Mouse (Mus musculus) kidney, postnatal 14 days (tissue): ENCODE data around the gene Wnk2.
"Not testable (repeated sequence)": the region's sequence is repeated elsewhere in the genome, so short reads cannot be mapped to it uniquely, and the experiment has no call there.

Experiments
- DNase-seq: peaks from one replicate; pipeline ENCODE4 v3.0.0; 2022; ENCODE audit warnings: mixed read lengths

The Wnk2 gene

DNA sequence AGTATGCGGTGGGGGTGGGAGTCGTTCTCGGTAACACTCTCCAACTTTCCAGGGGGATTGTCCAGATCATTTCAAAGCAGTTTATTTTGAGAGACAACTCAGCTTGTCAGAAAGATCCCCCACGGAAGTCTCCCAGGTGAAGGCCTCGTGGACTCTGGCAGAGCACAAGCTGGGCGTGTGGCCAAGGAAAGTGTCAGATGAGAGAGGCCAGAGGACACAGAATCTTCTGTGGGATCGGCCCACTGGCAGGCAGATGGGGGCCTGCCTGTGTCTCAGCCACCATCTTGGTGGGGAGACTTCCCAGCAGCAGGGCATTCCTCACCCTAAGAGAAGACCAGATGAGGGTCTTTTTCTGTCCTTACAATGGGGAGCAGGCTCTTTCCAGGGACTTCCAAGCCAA, 60.4 kb downstream of the Wnk2 start:
- peak; percentile 71 for DNase-seq

DNA sequence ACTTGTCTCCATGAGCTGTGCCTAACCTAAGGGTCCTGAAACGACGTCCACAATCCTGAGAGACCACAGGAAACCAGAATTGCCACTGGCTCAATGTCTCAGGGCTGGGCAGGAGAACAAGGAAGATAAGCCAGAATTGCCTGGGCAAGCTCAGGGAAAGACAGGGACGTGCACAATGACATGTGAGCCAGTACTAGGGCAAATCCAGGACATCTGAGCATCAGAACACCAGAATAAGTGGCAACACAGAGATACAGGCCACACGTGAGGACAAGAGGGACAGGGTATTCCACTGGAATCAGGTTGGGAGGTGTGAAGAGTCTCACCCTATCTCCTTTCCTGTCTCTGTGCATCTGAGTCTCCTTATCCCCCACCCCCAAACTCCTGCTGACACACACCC, 61.4 kb downstream of the Wnk2 start:
- DNase-seq, result no peak

DNA sequence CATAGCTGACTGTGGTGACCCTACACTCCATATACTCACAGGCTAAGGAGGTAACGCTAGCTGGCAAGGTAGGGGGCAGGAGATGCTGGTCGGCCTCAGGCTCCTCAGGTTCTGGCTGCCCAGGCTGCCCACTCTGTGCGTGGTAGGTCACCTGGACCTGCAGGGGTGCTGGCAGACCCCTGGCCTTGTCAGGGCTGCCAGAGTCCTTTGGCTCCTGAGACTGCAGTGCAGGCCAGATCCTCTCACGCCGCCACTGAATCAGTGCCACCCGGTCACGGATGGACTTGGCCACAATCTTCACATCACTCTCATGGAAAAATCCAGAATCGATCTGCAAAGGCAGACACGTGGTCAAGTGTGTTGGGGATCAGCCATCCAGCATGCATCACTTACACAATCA, 62.6 kb downstream of the Wnk2 start:
- no peak for DNase-seq

GRCm38 (mm10) chr13:49084781-49085180, 63.0 kb downstream of the Wnk2 start:
- no peak for DNase-seq

DNA sequence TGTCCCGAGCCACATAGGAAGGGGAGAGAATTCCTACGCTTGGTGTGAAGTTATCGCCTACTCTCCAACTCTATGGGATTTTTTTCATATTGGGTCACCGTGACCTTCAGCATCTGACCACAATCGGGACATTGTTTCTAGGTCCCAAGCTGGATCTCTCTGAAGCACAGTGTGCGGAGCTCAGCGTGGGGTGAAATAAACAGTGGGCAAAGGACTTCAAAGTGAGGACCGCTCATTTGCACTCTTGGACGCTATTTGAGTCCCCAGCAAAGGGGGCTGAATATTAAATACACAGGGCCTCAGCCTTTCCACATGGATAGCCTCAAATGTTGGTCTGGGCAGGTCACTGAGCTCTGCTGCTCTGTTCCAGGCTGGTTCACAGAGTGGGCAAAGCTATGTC, 63.9 kb downstream of the Wnk2 start:
- DNase-seq, result no peak

GRCm38 (mm10) chr13:49082151-49082879, 65.5 kb downstream of the Wnk2 start:
- DNase-seq, result peak; percentile 31

DNA sequence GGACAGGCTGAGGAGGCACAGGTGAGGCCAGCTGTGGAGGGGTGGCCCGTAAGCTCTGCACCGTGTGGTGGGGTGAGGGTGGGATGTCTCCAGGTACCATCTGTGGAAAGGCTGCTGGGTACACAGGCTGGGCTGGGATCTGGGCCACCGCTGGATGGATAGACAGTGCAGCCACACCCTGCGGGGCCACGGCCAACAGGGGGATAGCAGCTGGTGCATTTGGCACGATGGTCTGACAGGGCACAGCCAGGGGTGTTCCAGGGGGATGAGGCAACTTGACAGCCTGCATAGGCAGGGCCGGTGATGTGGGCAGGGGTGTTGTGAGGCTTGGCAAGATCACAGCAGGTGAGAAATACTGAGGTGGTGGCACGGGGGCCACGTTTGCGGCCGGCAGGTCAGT, 71.6 kb downstream of the Wnk2 start:
- no peak for DNase-seq

- DNase-seq, result no peak
Observed at GRCm38 (mm10) chr13:49075377-49075776, 72.4 kb downstream of the Wnk2 start.

GRCm38 (mm10) chr13:49073295-49073694, 74.5 kb downstream of the Wnk2 start:
- DNase-seq, result no peak

DNA sequence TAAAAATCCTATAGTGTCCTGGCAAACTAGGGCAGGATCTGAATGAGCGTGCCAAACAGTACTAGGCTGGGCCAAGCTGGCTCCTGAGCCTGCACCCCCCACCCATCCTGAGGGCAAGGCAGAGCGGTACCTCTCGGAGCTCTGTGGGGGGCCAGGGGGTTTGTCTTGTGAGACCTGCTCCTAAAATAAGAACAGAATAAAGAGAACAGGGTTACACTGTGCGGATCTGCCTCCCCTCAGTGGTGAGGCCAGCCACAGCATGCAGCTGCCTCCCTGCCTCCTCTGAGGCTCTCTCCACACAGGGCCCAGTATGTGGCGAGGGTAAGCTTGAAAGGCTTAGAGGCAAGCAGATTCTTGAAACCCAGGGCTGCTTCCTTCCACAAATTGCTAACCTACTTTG, 76.0 kb downstream of the Wnk2 start:
- no peak for DNase-seq

GRCm38 (mm10) chr13:49069979-49070378, 77.8 kb downstream of the Wnk2 start:
- no peak for DNase-seq

- no peak for DNase-seq
Observed at GRCm38 (mm10) chr13:49069393-49069792, 78.4 kb downstream of the Wnk2 start.

DNA sequence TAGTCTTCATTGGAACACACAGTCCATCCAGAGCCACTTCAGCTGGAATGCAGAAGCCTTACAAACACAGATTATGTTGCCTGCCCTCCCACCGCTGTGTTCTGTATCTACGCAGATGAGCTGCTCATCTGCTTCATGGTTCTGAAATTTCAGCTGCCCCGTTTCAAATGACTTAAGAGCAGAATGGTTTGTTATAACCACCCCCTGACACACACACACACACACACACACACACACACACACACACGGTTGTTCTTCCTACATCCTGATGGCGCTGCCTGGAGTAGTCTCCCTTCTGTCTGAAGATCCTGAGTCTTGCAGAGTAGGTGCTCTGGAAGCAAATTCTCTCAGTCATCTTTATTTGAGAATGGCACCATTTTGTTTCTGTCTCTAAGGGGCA, 83.6 kb downstream of the Wnk2 start:
- no peak for DNase-seq

DNA sequence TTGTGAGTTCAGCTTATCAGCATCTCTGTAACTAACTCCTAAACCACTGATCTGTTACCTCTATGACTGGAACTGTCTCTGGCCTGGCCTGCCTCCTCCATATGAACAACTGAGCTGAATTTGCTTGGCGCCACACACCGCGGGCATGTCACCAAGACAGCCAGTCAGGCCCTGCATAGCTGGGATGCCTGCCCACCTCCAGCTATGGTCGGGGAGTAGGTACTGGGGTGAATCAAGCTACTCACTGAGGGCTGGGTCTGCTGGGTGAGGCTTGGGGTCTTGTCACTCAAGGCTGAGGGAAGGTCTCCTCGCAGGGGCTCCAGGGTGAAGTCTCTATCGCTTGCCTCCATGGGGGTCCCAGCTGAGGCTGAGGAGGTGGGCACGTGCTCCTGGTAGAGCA, 87.4 kb downstream of the Wnk2 start:
- DNase-seq, result no peak

DNA sequence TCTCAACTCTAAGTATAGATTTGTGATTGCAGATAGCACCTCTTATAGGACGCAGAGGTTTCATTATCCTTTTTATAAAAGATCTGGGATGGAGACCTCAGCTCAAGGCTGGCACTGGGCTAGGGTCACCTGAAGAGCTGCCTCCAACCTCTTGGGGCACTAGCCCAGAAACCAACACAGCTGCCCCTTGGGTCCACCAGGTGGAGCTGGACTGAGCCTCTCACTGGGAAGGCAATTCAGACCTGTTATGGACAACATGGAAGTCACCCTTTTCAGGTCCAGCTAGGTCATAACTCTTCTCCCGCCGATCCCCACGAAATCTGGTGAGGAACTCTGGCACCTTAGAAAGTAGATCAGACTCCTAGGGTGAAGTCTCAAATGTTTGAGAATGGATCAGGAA, 89.3 kb downstream of the Wnk2 start:
- DNase-seq, result peak; percentile 64

DNA sequence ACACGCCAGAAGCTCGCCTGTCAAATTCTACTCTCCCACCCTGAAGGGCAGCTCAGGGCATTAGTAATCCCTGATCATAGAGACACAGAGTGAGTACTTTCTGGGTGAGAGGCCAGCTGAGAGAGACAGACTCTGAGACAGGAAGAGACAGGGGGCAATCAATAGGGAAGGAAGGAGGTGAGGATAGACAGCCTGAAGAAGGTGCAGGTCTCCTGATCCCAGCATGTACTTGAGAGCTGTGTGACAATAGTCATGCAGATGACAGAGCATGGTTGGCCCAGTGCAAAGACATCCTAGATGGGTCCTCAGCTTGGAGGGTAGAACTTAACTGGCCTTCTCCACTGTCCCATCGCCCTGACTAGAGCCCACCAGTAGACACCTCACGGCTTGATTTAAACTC, 91.5 kb downstream of the Wnk2 start:
- DNase-seq, result no peak

- DNase-seq, result not testable (repeated sequence)
Observed at GRCm38 (mm10) chr13:49054753-49055152, 93.1 kb downstream of the Wnk2 start.

GRCm38 (mm10) chr13:49053333-49053732, 94.5 kb downstream of the Wnk2 start:
- DNase-seq, result no peak

DNA sequence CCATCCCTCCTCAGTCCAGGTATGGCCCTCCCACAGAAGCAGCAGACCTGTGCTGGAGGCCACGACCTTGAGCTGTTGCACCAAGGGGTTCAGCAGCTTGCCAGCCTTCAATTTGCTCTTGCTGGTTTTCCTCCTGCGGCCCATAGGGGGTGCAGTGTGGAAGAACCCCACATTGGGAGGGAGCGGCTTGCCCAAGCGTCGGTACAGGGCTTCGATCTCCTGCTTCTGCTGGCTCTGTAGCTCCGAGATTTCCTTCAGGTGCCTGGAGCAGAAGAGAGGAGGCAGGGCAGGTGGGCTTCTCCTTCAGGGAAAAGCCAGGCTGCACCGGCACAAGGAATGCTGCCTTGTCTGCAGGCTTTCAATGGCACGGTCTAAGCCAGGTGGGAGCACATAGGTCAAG, 95.3 kb downstream of the Wnk2 start:
- DNase-seq, result peak; percentile 14

DNA sequence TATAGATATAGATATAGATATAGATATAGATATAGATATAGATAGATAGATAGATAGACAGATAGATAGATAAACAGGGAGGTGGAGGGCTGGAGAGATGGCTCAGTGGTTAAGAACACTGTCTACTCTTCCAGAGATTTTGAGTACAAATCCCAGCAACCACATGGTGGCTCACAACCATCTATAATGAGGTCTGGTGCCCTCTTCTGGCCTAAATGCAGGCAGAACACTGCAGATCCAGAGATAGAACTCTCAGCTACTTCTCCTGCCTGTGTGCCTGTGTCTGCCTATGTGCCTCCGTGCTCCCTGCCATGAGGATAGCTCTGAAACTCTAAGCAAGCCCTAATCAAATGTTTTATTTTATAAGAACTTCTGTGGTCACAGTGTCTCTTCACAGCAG, 100.4 kb downstream of the Wnk2 start:
- DNase-seq, result no peak

- DNase-seq, result no peak
Observed at GRCm38 (mm10) chr13:49044145-49044561, 103.7 kb downstream of the Wnk2 start.

DNA sequence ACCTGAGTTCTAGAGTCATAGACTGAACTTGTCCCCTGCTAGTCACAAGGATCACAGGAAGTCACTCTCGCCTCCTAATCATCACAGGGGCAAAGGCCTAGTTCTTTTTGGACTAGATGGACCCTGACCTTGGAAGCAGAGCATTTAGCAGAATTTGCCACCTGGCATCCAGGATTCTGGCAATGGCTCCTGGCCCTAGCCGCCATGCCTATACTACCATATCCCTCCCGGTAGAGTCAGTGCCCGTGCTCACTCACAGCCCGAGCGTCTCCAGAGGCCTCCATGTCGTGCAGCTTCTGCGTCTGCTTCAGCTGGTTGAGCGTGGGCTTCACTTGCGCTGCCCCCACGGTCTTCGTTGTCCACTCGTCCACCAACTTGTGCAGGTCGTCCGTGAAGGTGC, 105.4 kb downstream of the Wnk2 start:
- DNase-seq, result no peak

- DNase-seq, result peak; percentile 14
Observed at GRCm38 (mm10) chr13:49036928-49037574, 110.8 kb downstream of the Wnk2 start.

GRCm38 (mm10) chr13:49036436-49036835, 111.4 kb downstream of the Wnk2 start:
- no peak for DNase-seq

DNA sequence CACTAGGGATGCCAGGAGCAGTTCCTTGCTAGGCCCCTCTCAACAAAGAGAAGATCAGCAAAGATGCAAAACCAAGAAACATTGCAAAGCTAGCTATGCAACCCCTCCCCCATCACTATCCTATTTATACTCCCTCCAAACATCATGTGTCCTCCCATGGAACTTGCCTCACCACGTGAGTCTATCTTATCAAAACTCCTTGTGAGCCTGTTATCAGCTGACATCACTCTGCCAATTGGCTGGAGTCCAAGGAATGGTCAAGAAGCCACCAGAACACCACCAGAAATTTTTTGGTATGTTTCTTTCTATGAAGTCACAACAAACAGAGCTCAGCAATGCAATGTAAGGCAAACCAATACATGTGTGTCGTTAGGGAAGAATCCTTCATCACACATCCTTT, 116.8 kb downstream of the Wnk2 start:
- DNase-seq, result no peak
